Mouse (Mus musculus) embryo, embryonic 11 days (tissue): ENCODE data around the gene Ift52.

Source experiments
- DNase-seq: peaks from one replicate; pipeline ENCODE4 v3.0.0-alpha.2; 2015

Ift52 gene

GRCm38 (mm10) chr2:163082591-163082990 is 65.4 kb downstream of the Ift52 start:
- no peak for DNase-seq

GRCm38 (mm10) chr2:163084519-163084918 is 67.4 kb downstream of the Ift52 start:
- DNase-seq: no peak

- DNase-seq: no peak
Observed at GRCm38 (mm10) chr2:163085047-163085446, 67.9 kb downstream of the Ift52 start.

- no peak for DNase-seq
Observed at GRCm38 (mm10) chr2:163086561-163086960, 69.4 kb downstream of the Ift52 start.

GRCm38 (mm10) chr2:163087728-163088127 is 70.6 kb downstream of the Ift52 start, which contains the start of gene Gtsf1l:
Gene Gtsf1l, minus strand, starts transcription at chr2:163087855.
- DNase-seq: no peak

- DNase-seq: no peak
Observed at GRCm38 (mm10) chr2:163089475-163090123, 72.4 kb downstream of the Ift52 start.

- no peak for DNase-seq
Observed at GRCm38 (mm10) chr2:163094909-163095308, 77.8 kb downstream of the Ift52 start.
